Comparison of ENCODE assay signal across 8 mouse cellular contexts in genomic region chr6:122490929-122491512, GRCm38 (mm10). TPM values are rescaled to one million over a fixed set of nuclear protein-coding genes. Genes with fewer than 3 reads are reported as not detected.
DNase-seq lines count a peak whose midpoint lies in the region; ATAC-seq and TF ChIP-seq lines count a peak whose summit lies in the region.

No protein-coding gene starts in this region.

- DNase-seq in forebrain, embryonic 14.5 days (ENCODE audit: low spot score), result peak; percentile 7
- no peak for DNase-seq in liver, embryonic 13.5 days
- no peak for DNase-seq in stomach, postnatal 0 days (ENCODE audit: low spot score)
- no peak for DNase-seq in urinary bladder, postnatal 4 days (ENCODE audit: low spot score in 2 of 2)
- DNase-seq in thymus, postnatal 36 days, result no peak

- peak overlapping the region; percentile 60 for H3K4me2 ChIP-seq in forebrain, embryonic 14.5 days (ENCODE audit: low read length)
- peak overlapping the region; percentile 52 for H3K4me2 ChIP-seq in liver, embryonic 13.5 days
- H3K4me2 ChIP-seq in stomach, postnatal 0 days (replicated peaks; ENCODE audit: low read depth), result peak overlapping the region; percentile 62

- TF ChIP-seq CTCF in stomach, postnatal 0 days (IDR thresholded peaks at IDR 0.05; ENCODE audit: low read depth), result no peak

- peak overlapping the region; percentile 91 for H3K4me3 ChIP-seq in megakaryocyte, embryonic 14.5 days (replicated peaks)
- peak overlapping the region; percentile 25 for H3K4me3 ChIP-seq in forebrain, embryonic 14.5 days (ENCODE audit: low read depth, low read length)
- peak overlapping the region; percentile 33 for H3K4me3 ChIP-seq in liver, embryonic 13.5 days (replicated peaks)
- peak overlapping the region; percentile 43 for H3K4me3 ChIP-seq in stomach, postnatal 0 days (ENCODE audit: low read depth, low read length)

- peaks cover 5% of the 10 kb centered on the region; the same call in 1 of the 2 replicates for H3K9me3 ChIP-seq in megakaryocyte, embryonic 14.5 days
- H3K9me3 ChIP-seq in forebrain, embryonic 14.5 days (replicated peaks; ENCODE audit: control insufficient read depth, low read length), result no peaks in the 10 kb centered on the region
- no peaks in the 10 kb centered on the region for H3K9me3 ChIP-seq in liver, embryonic 13.5 days (replicated peaks)
- no peaks in the 10 kb centered on the region for H3K9me3 ChIP-seq in stomach, postnatal 0 days (ENCODE audit: control insufficient read depth, low read length)

- H3K36me3 ChIP-seq in megakaryocyte, embryonic 14.5 days (replicated peaks; ENCODE audit: low read length), result no peaks in the 10 kb centered on the region
- H3K36me3 ChIP-seq in forebrain, embryonic 14.5 days (ENCODE audit: control insufficient read depth, insufficient read depth, low read length), result no peaks in the 10 kb centered on the region
- H3K36me3 ChIP-seq in liver, embryonic 13.5 days, result no peaks in the 10 kb centered on the region
- H3K36me3 ChIP-seq in stomach, postnatal 0 days (ENCODE audit: control insufficient read depth, insufficient read depth, low read length), result no peaks in the 10 kb centered on the region

- H3K27me3 ChIP-seq in megakaryocyte, embryonic 14.5 days (replicated peaks), result peaks cover 92% of the 10 kb centered on the region
- no peaks in the 10 kb centered on the region for H3K27me3 ChIP-seq in forebrain, embryonic 14.5 days (replicated peaks; ENCODE audit: control insufficient read depth, insufficient read depth, low read length)
- H3K27me3 ChIP-seq in liver, embryonic 13.5 days, result peaks cover 93% of the 10 kb centered on the region
- H3K27me3 ChIP-seq in stomach, postnatal 0 days (ENCODE audit: control insufficient read depth, insufficient read depth, low read length), result peaks cover 5% of the 10 kb centered on the region; the same call in 1 of the 2 replicates

- no peak for TF ChIP-seq EP300 in stomach, postnatal 0 days (optimal IDR thresholded peaks at IDR 0.05)

- peak overlapping the region; percentile 59 for H3K9ac ChIP-seq in forebrain, embryonic 14.5 days (ENCODE audit: low read length)
- H3K9ac ChIP-seq in liver, embryonic 13.5 days, result no peak overlapping the region
- peak overlapping the region; percentile 43 for H3K9ac ChIP-seq in stomach, postnatal 0 days (ENCODE audit: low read length)

- peak overlapping the region; percentile 67 for H3K27ac ChIP-seq in forebrain, embryonic 14.5 days (ENCODE audit: low read depth, low read length)
- H3K27ac ChIP-seq in liver, embryonic 13.5 days, result no peak overlapping the region
- H3K27ac ChIP-seq in stomach, postnatal 0 days (replicated peaks), result no peak overlapping the region; the same call in 1 of the 2 replicates

- peaks cover 25% of the 10 kb centered on the region for H3K4me1 ChIP-seq in megakaryocyte, embryonic 14.5 days
- H3K4me1 ChIP-seq in forebrain, embryonic 14.5 days (ENCODE audit: control insufficient read depth, insufficient read depth, low read length), result peaks cover 15% of the 10 kb centered on the region
- peaks cover 9% of the 10 kb centered on the region; the same call in 1 of the 2 replicates for H3K4me1 ChIP-seq in liver, embryonic 13.5 days (replicated peaks)
- peaks cover 4% of the 10 kb centered on the region; the same call in 1 of the 2 replicates for H3K4me1 ChIP-seq in stomach, postnatal 0 days (replicated peaks; ENCODE audit: control insufficient read depth, insufficient read depth)

- ATAC-seq in megakaryocyte, adult 5-6 weeks (ENCODE audit: poor library complexity, severe bottlenecking), result no peak
- ATAC-seq in forebrain, embryonic 14.5 days, result no peak
- no peak for ATAC-seq in liver, embryonic 13.5 days (ENCODE audit: low read depth)
- peak; percentile 12; the same call in 1 of the 2 replicates for ATAC-seq in stomach, postnatal 0 days (ENCODE audit: low FRiP score, low TSS enrichment)
- ATAC-seq in erythroblast, adult 5-6 weeks (replicated peaks; ENCODE audit: low FRiP score, poor library complexity, severe bottlenecking), result no peak

- WGBS in forebrain, embryonic 14.5 days, result 24% methylated on average over 15 of the region's 15 CpGs
- WGBS in liver, embryonic 13.5 days (ENCODE audit: insufficient replicate concordance), result 19% methylated on average over 15 of the region's 15 CpGs
- WGBS in stomach, postnatal 0 days, result 24% methylated on average over 15 of the region's 15 CpGs

RNA-seq across cellular contexts. Expression of gene Rimklb, which starts 7.5 kb away (rescaled TPM):
- not detected in 2 replicates for polyA plus RNA-seq in megakaryocyte, embryonic 14.5 days (2012; ENCODE audit: insufficient read depth, low replicate concordance)
- total RNA-seq in megakaryocyte, adult 5-6 weeks (2015), result not detected in 2 replicates
- total RNA-seq in megakaryocyte, adult 5-6 weeks (2017), result not detected in 2 replicates
- 105 and 108 TPM in 2 replicates for polyA plus RNA-seq in forebrain, embryonic 14.5 days (2014; fragmentation: Nextera tagmentation; extraction: Ambion mirVana)
- polyA plus RNA-seq in liver, embryonic 13.5 days (2015; fragmentation: Nextera tagmentation; extraction: Ambion mirVana), result 1.3 TPM in 2 replicates
- polyA plus RNA-seq in stomach, postnatal 0 days (2015; fragmentation: Nextera tagmentation; extraction: Ambion mirVana), result 1.7 and 2.4 TPM in 2 replicates
- not detected in 2 replicates for total RNA-seq in erythroblast, adult 5-6 weeks (2015; ENCODE audit: low replicate concordance)
- total RNA-seq in erythroblast, adult 5-6 weeks (2017; ENCODE audit: low replicate concordance), result not detected in 2 replicates

RNA-seq across cellular contexts. Expression of gene Mfap5, which starts 14.6 kb away (rescaled TPM):
- polyA plus RNA-seq in megakaryocyte, embryonic 14.5 days (2012; ENCODE audit: insufficient read depth, low replicate concordance), result not detected in 2 replicates
- total RNA-seq in megakaryocyte, adult 5-6 weeks (2015), result not detected in 2 replicates
- total RNA-seq in megakaryocyte, adult 5-6 weeks (2017), result not detected in 2 replicates
- 1.1 and 1.8 TPM in 2 replicates for polyA plus RNA-seq in forebrain, embryonic 14.5 days (2014; fragmentation: Nextera tagmentation; extraction: Ambion mirVana)
- 0.42 and 0.58 TPM in 2 replicates for polyA plus RNA-seq in liver, embryonic 13.5 days (2015; fragmentation: Nextera tagmentation; extraction: Ambion mirVana)
- polyA plus RNA-seq in stomach, postnatal 0 days (2015; fragmentation: Nextera tagmentation; extraction: Ambion mirVana), result 219 and 276 TPM in 2 replicates
- not detected in 2 replicates for total RNA-seq in erythroblast, adult 5-6 weeks (2015; ENCODE audit: low replicate concordance)
- not detected in 2 replicates for total RNA-seq in erythroblast, adult 5-6 weeks (2017; ENCODE audit: low replicate concordance)

Comparison
In these comparisons a context has a peak if more than half of its experiments do, and no peak if none do; other contexts are left out.
1. H3K4me3 ChIP-seq: peak in every context shown above with its lines; median percentile 91 in megakaryocyte, embryonic 14.5 days; 43 in stomach, postnatal 0 days; 33 in liver, embryonic 13.5 days; 25 in forebrain, embryonic 14.5 days.
2. RNA of gene Rimklb, which starts 7.5 kb away (polyA plus RNA-seq): 105 to 108 TPM in forebrain, embryonic 14.5 days; 1.7 to 2.4 TPM in stomach, postnatal 0 days, 1.3 TPM in liver, embryonic 13.5 days and not detected in megakaryocyte, embryonic 14.5 days; every median in the first group is over 10 times any median in the second.
3. RNA of gene Mfap5, which starts 14.6 kb away (polyA plus RNA-seq): 219 to 276 TPM in stomach, postnatal 0 days; 1.1 to 1.8 TPM in forebrain, embryonic 14.5 days, 0.42 to 0.58 TPM in liver, embryonic 13.5 days and not detected in megakaryocyte, embryonic 14.5 days; every median in the first group is over 10 times any median in the second.
4. Peak in every context shown above with its lines, with median percentiles within 50 percentile points of each other: H3K4me2 ChIP-seq.